Mouse (Mus musculus): ENCODE measurements around the gene Atrnl1. TPM values are rescaled to one million over a fixed set of nuclear protein-coding genes. Genes with fewer than 3 reads are reported as not detected.

The Atrnl1 gene
- polyA plus RNA-seq, 1 experiment from 2014 or later: 5.1 TPM

DNA sequence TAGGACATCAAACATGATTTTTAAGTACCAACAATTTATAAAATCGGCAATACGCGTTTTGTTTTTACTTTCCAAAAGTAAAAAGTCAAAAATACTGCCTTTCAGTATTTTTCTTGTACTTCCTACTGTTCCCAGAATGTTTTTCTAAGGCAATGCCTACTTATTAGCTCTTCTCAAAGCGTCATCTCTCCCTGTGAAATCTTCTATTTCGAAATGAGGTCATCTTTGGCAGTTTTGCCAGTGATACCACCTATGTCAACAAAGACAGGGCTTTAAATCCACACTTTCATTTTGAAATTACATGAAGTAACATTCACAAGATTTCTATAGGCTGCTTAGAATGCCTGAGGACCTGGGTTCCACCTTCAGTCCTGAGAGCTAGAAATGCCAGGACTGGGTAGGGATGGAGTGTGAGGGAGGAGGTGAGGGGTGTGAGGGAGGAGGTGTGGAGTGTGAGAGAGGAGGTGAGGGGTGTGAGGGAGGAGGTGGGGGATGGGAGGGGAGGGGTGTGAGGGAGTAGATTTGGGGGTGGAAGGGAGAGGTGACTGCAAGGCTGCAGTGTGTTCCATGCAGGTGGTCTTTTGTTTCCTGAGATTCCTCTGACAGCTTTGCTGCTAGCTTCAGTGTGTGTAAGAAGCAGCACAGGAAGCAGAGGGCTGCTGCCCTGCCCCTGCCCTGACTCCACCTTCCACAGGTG lies 315.5 kb downstream of the Atrnl1 start:
- 86% methylated on average over 5 of the region's 5 CpGs for WGBS

GRCm38 (mm10) chr19:57926941-57927471 lies 316.2 kb downstream of the Atrnl1 start:
- Histone ChIP-seq H3K27ac (ENCODE audit: poor library complexity, severe bottlenecking) (no peak overlapping the region), H3K9me3 (replicated peaks) (no peaks in the 10 kb centered on the region), H3K27me3 (replicated peaks) (no peaks in the 10 kb centered on the region), H3K36me3 (no peaks in the 10 kb centered on the region), H3K4me1 (replicated peaks) (peaks cover 15% of the 10 kb centered on the region), H3K4me3 (no peak overlapping the region), H3K9ac (no peak overlapping the region), H3K4me2 (no peak overlapping the region)
- 52% methylated on average over 10 of the region's 10 CpGs for WGBS
- ATAC-seq (ENCODE audit: insufficient number of reproducible peaks, low FRiP score): no peak

More for the DNA sequence above, 315.5 kb downstream of the Atrnl1 start:
- peaks cover 15% of the 10 kb centered on the region for H3K4me1 ChIP-seq (replicated peaks)
- no peak overlapping the region for H3K4me2 ChIP-seq
- ATAC-seq (ENCODE audit: insufficient number of reproducible peaks, low FRiP score): peak; percentile 100
- no peaks in the 10 kb centered on the region for H3K9me3 ChIP-seq (replicated peaks)
- no peaks in the 10 kb centered on the region for H3K36me3 ChIP-seq
- no peaks in the 10 kb centered on the region for H3K27me3 ChIP-seq (replicated peaks)
- H3K9ac ChIP-seq: no peak overlapping the region
- H3K4me3 ChIP-seq: no peak overlapping the region
- no peak overlapping the region for H3K27ac ChIP-seq (ENCODE audit: poor library complexity, severe bottlenecking)

DNA sequence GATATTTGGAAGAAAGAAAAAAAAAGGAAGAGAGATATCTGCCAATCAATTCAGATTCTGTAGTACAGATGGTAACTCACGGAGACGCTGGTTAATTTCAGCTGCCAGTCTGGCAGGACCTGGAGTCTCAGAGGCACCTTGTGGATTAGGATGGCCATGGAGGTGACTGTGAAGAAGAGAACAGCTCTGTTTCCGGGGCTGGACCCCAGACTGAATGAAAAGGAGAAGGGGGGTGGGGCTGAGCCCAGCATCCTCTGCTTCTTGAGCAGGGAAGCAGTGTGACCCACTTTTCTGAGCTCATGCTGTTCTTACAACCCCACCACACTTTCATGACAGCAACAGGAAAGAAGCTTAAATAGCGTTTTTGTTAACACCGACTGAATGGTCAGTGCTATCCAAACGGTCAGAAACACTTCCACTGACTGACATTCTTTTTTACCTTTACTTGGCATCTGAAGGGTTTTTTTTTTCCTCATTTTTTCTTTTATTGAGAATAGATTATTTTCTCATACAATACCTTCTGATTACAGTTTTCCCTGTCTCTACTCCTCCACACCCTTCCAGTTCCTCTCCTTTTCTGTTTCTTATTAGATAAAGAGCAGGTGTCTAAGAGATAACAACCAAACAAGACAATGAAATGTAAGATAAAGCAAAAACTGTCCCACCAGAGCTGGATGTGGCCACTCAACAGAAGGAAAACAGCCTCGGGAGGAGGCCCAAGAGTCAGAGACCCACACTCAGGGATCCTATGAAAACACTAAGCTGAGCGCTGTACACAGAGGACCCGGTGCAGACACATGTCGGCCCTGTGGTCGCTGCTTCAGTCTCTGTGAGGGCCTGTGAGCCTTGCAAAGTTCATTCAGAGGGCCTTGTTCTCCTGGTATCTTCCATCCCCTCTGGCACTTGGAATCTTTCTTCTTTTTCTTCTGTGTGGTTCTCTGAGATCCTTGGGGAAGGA lies 317.0 kb downstream of the Atrnl1 start:
- no peaks in the 10 kb centered on the region for H3K36me3 ChIP-seq
- H3K9me3 ChIP-seq (replicated peaks): no peaks in the 10 kb centered on the region
- H3K9ac ChIP-seq: no peak overlapping the region
- no peak overlapping the region for H3K4me3 ChIP-seq
- H3K27me3 ChIP-seq (replicated peaks): no peaks in the 10 kb centered on the region
- H3K4me2 ChIP-seq: no peak overlapping the region
- H3K4me1 ChIP-seq (replicated peaks): peaks cover 15% of the 10 kb centered on the region
- WGBS: 52% methylated on average over 11 of the region's 11 CpGs
- no peak for ATAC-seq (ENCODE audit: insufficient number of reproducible peaks, low FRiP score)
- H3K27ac ChIP-seq (ENCODE audit: poor library complexity, severe bottlenecking): no peak overlapping the region

DNA sequence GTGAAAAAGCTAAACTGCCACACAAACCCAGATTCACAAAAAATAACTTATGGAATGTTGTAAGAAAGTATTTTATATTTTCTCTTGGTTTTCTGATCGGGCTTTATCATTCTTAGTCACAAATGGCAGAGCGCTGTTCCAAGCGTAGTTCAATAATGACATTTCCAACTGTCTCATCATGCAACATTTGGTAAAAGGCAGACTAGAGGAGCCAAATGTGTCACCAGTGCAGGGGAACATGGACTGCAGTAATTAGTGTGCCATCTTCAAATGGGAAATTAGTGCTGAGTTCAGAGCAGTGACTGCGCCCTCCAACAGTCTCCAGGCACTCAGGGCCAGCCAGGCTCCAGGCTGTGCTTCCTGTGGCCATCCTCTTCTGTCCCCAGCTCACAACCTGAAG lies 320.8 kb downstream of the Atrnl1 start:
- Histone ChIP-seq H3K4me3 (no peak overlapping the region), H3K9ac (no peak overlapping the region), H3K27me3 (replicated peaks) (no peaks in the 10 kb centered on the region), H3K4me2 (no peak overlapping the region), H3K4me1 (replicated peaks) (no peaks in the 10 kb centered on the region; the same call in 1 of the 2 replicates), H3K9me3 (replicated peaks) (no peaks in the 10 kb centered on the region), H3K27ac (ENCODE audit: poor library complexity, severe bottlenecking) (no peak overlapping the region), H3K36me3 (no peaks in the 10 kb centered on the region)
- no peak for ATAC-seq (ENCODE audit: insufficient number of reproducible peaks, low FRiP score)
- WGBS: 98% methylated on average over 4 of the region's 4 CpGs

DNA sequence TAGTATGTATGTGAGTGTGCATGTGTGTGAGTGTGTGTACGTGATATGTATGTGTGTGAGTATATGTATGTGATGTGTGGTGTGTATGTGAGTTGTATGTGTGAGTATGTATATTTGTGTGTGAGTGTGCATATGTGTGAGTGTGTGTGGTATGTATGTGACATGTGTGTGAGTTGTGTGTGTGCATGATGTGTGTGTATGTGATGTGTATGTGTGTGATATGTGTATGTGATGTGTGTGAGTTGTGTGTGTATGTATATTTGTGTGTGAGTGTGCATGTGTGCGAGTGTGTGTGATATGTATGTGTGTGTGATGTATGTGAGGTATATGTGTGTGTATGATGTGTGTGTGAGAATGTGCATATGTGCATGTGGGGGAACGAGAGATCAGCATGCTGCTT lies 326.0 kb downstream of the Atrnl1 start:
- Histone ChIP-seq H3K27me3 (replicated peaks) (no peaks in the 10 kb centered on the region), H3K27ac (ENCODE audit: poor library complexity, severe bottlenecking) (no peak overlapping the region), H3K9ac (no peak overlapping the region), H3K36me3 (no peaks in the 10 kb centered on the region), H3K4me2 (no peak overlapping the region), H3K4me3 (no peak overlapping the region), H3K4me1 (replicated peaks) (no peaks in the 10 kb centered on the region), H3K9me3 (replicated peaks) (no peaks in the 10 kb centered on the region)
- ATAC-seq (ENCODE audit: insufficient number of reproducible peaks, low FRiP score): no peak
- 93% methylated on average over 3 of the region's 3 CpGs for WGBS

- Histone ChIP-seq H3K27me3 (replicated peaks) (no peaks in the 10 kb centered on the region), H3K4me2 (no peak overlapping the region), H3K9ac (no peak overlapping the region), H3K36me3 (no peaks in the 10 kb centered on the region), H3K4me1 (replicated peaks) (no peaks in the 10 kb centered on the region), H3K9me3 (replicated peaks) (no peaks in the 10 kb centered on the region), H3K27ac (ENCODE audit: poor library complexity, severe bottlenecking) (no peak overlapping the region), H3K4me3 (no peak overlapping the region)
- no peak for ATAC-seq (ENCODE audit: insufficient number of reproducible peaks, low FRiP score)
- 77% methylated on average over 1 of the region's 1 CpGs for WGBS
Observed at GRCm38 (mm10) chr19:57939166-57939565, 328.3 kb downstream of the Atrnl1 start.

DNA sequence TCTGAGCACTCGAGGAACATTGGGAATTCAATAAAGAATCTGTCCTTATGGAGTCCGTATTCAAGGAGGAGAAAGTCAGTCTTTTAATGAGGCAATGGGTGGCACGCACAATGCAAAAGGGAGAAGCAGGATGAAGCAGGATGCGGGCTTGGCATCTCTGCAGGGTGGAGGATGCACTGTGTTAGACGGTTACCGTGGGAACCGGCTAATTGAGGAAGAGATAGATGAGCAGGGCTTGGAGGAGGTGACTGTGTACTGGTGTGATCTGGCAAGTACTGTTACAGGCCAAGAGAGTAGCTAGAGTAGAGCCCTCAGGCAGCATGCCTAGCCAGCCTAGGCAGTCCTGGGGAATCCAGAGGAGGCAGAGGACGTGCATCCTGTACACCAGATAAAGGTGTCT lies 330.7 kb downstream of the Atrnl1 start:
- Histone ChIP-seq H3K4me1 (replicated peaks) (no peaks in the 10 kb centered on the region), H3K4me3 (no peak overlapping the region), H3K36me3 (no peaks in the 10 kb centered on the region), H3K27ac (ENCODE audit: poor library complexity, severe bottlenecking) (no peak overlapping the region), H3K9me3 (replicated peaks) (no peaks in the 10 kb centered on the region), H3K9ac (no peak overlapping the region), H3K4me2 (no peak overlapping the region), H3K27me3 (replicated peaks) (no peaks in the 10 kb centered on the region)
- no peak for ATAC-seq (ENCODE audit: insufficient number of reproducible peaks, low FRiP score)
- WGBS: 69% methylated on average over 8 of the region's 8 CpGs

- Histone ChIP-seq H3K9me3 (replicated peaks) (no peaks in the 10 kb centered on the region), H3K4me3 (no peak overlapping the region), H3K9ac (no peak overlapping the region), H3K36me3 (peaks cover under 1% of the 10 kb centered on the region; the same call in 1 of the 2 replicates), H3K27me3 (replicated peaks) (no peaks in the 10 kb centered on the region), H3K4me1 (replicated peaks) (no peaks in the 10 kb centered on the region), H3K4me2 (no peak overlapping the region), H3K27ac (ENCODE audit: poor library complexity, severe bottlenecking) (no peak overlapping the region)
- WGBS: 84% methylated on average over 14 of the region's 14 CpGs
- no peak for ATAC-seq (ENCODE audit: insufficient number of reproducible peaks, low FRiP score)
Observed at GRCm38 (mm10) chr19:57942281-57942680, 331.4 kb downstream of the Atrnl1 start.

- H3K9ac ChIP-seq: no peak overlapping the region
- H3K9me3 ChIP-seq (replicated peaks): no peaks in the 10 kb centered on the region
- no peak overlapping the region for H3K4me3 ChIP-seq
- H3K36me3 ChIP-seq: peaks cover 3% of the 10 kb centered on the region; the same call in 1 of the 2 replicates
- no peak overlapping the region for H3K4me2 ChIP-seq
- no peaks in the 10 kb centered on the region for H3K27me3 ChIP-seq (replicated peaks)
- ATAC-seq (ENCODE audit: insufficient number of reproducible peaks, low FRiP score): no peak
- 69% methylated on average over 2 of the region's 2 CpGs for WGBS
- H3K4me1 ChIP-seq (replicated peaks): no peaks in the 10 kb centered on the region
- H3K27ac ChIP-seq (ENCODE audit: poor library complexity, severe bottlenecking): no peak overlapping the region
Observed at GRCm38 (mm10) chr19:57943308-57943707, 332.5 kb downstream of the Atrnl1 start.

GRCm38 (mm10) chr19:57944680-57945079 lies 333.8 kb downstream of the Atrnl1 start:
- H3K4me1 ChIP-seq (replicated peaks): no peaks in the 10 kb centered on the region
- H3K27ac ChIP-seq (ENCODE audit: poor library complexity, severe bottlenecking): no peak overlapping the region
- H3K4me3 ChIP-seq: no peak overlapping the region
- no peak for ATAC-seq (ENCODE audit: insufficient number of reproducible peaks, low FRiP score)
- H3K9ac ChIP-seq: no peak overlapping the region
- H3K9me3 ChIP-seq (replicated peaks): no peaks in the 10 kb centered on the region
- WGBS: 73% methylated on average over 6 of the region's 6 CpGs
- H3K27me3 ChIP-seq (replicated peaks): no peaks in the 10 kb centered on the region
- H3K4me2 ChIP-seq: no peak overlapping the region
- peaks cover 3% of the 10 kb centered on the region; the same call in 1 of the 2 replicates for H3K36me3 ChIP-seq

DNA sequence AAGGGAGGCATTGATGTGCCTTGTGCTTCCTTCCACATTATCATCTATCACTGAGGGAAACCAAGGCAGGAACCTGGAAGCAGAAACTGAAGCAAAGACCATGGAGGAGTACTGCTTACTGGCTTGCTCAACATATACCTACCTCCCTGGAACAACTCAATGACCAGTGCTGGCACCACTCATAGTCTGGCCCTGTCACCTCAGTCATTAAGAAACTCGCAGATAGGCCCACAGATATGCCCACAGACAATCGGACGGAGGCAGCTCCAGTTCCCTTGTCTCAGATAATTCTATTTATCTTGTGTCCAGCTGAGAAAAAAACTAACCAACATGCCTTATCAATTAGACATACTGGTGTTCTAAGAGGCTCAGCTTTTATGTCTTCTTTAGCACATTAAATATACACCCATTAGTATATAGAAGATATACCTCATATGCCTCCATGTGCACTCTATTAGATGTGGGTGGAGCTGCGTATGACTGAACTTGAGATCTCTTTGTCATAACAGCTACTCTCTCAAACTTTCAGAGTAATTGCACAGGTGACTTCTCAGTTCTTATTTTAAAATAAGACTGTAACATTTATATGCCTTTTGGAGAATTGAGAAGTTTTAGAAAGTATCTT lies 334.9 kb downstream of the Atrnl1 start:
- H3K4me3 ChIP-seq: no peak overlapping the region
- no peak overlapping the region for H3K4me2 ChIP-seq
- no peak for ATAC-seq (ENCODE audit: insufficient number of reproducible peaks, low FRiP score)
- H3K36me3 ChIP-seq: peaks cover 3% of the 10 kb centered on the region; the same call in 1 of the 2 replicates
- H3K9me3 ChIP-seq (replicated peaks): no peaks in the 10 kb centered on the region
- H3K27me3 ChIP-seq (replicated peaks): no peaks in the 10 kb centered on the region
- H3K9ac ChIP-seq: no peak overlapping the region
- WGBS: 79% methylated on average over 4 of the region's 4 CpGs
- H3K4me1 ChIP-seq (replicated peaks): no peaks in the 10 kb centered on the region
- no peak overlapping the region for H3K27ac ChIP-seq (ENCODE audit: poor library complexity, severe bottlenecking)
